13 mouse cellular contexts compared by ENCODE assay signal in the genomic region with DNA sequence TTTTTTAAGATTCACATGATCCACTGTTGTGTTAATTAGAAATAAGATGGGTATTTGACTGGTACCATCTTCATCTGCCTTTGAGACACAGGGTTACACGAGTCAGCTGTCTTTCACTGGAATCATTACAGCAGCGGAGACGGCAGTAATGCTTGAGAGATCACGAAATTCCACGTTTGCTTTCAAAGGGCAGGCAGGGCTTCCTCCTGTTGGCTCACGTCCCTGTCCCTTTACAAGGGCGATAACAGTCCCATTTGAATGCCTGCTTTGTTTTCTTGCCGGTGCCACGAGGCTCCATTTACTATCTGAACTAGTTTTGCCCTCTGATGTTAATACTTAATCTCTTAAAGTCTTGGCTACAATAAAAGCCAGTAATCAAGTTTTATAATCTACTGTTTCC.
A peak's percentile ranks its signal among the peaks of the same experiment; 100 is the strongest.
DNase-seq lines count a peak whose midpoint lies in the region; ATAC-seq and TF ChIP-seq lines count a peak whose summit lies in the region.
"Had no signal": no experiment of that assay in that cellular context is flagged by ENCODE, and none has a peak within 500 bp of the region (broad histone marks: within the 10 kb centered on the region; RNA-seq: fewer than 3 reads in every experiment).

No protein-coding gene starts in this region.

- no peaks in the 10 kb centered on the region for H3K9me3 ChIP-seq in kidney, embryonic 16.5 days (ENCODE audit: low read length)
- no peaks in the 10 kb centered on the region for H3K9me3 ChIP-seq in lung, embryonic 16.5 days (ENCODE audit: control insufficient read depth, low read length)
- H3K9me3 ChIP-seq: hindbrain, embryonic 15.5 days had no signal

- no peak overlapping the region for H3K27ac ChIP-seq in kidney, embryonic 16.5 days (ENCODE audit: low read length)
- H3K27ac ChIP-seq in lung, embryonic 16.5 days (ENCODE audit: low read length): 0 out of 2 replicates have a peak overlapping the region, but pooled peaks have one; percentile 47
- H3K27ac ChIP-seq: hindbrain, embryonic 15.5 days; layer of hippocampus, adult 2 months had no signal

- H3K9ac ChIP-seq in kidney, embryonic 16.5 days (replicated peaks; ENCODE audit: low read length): no peak overlapping the region
- no peak overlapping the region for H3K9ac ChIP-seq in lung, embryonic 16.5 days (ENCODE audit: low read length)
- H3K9ac ChIP-seq: hindbrain, embryonic 15.5 days; liver, postnatal 0 days had no signal

- H3K4me1 ChIP-seq in kidney, embryonic 16.5 days (ENCODE audit: insufficient read depth, low read length): no peaks in the 10 kb centered on the region; the same call in 1 of the 2 replicates
- H3K4me1 ChIP-seq in lung, embryonic 16.5 days (replicated peaks; ENCODE audit: control insufficient read depth, insufficient read depth, low read length): peaks cover 7% of the 10 kb centered on the region; the same call in 1 of the 2 replicates
- H3K4me1 ChIP-seq: hindbrain, embryonic 15.5 days had no signal

- H3K36me3 ChIP-seq in kidney, embryonic 16.5 days (ENCODE audit: insufficient read depth, low read length): no peaks in the 10 kb centered on the region
- H3K36me3 ChIP-seq in lung, embryonic 16.5 days (ENCODE audit: control insufficient read depth, insufficient read depth, low read length): no peaks in the 10 kb centered on the region
- H3K36me3 ChIP-seq: hindbrain, embryonic 15.5 days had no signal

- no peak overlapping the region for H3K4me2 ChIP-seq in kidney, embryonic 16.5 days (replicated peaks; ENCODE audit: low read depth, low read length)
- no peak overlapping the region for H3K4me2 ChIP-seq in lung, embryonic 16.5 days (ENCODE audit: low read depth, low read length)
- H3K4me2 ChIP-seq: hindbrain, embryonic 15.5 days had no signal

- 44% methylated on average over 9 of the region's 9 CpGs for WGBS in kidney, embryonic 16.5 days
- 37% methylated on average over 9 of the region's 9 CpGs for WGBS in lung, embryonic 16.5 days

- ATAC-seq in cerebellum, adult (ENCODE audit: insufficient number of reproducible peaks, low FRiP score, low TSS enrichment): no peak
- no peak for ATAC-seq in kidney, embryonic 16.5 days (ENCODE audit: low FRiP score, low TSS enrichment)
- no peak for ATAC-seq in lung, embryonic 16.5 days (ENCODE audit: low read depth)
- ATAC-seq: liver, postnatal 0 days had no signal

- H3K27me3 ChIP-seq in kidney, embryonic 16.5 days (ENCODE audit: insufficient read depth, low read length): no peaks in the 10 kb centered on the region
- H3K27me3 ChIP-seq in lung, embryonic 16.5 days (ENCODE audit: control insufficient read depth, insufficient read depth, low read depth, low read length): no peaks in the 10 kb centered on the region
- H3K27me3 ChIP-seq: hindbrain, embryonic 15.5 days had no signal

- DNase-seq in cerebellum, postnatal 14 days: peak; percentile 25 to 26
- peak; percentile 22 for DNase-seq in kidney, adult 9 months
- DNase-seq in brain, embryonic 14.5 days (ENCODE audit: low read depth): peak; percentile 53
- no peak for DNase-seq in embryo, embryonic 9.5 days (ENCODE audit: extremely low spot score)
- DNase-seq in adrenal gland, postnatal 10 days: no peak
- DNase-seq: gastrocnemius, postnatal 25 days; liver, postnatal 0 days had no signal

- no peak for TF ChIP-seq POLR2A in brain, embryonic 14.5 days (IDR thresholded peaks at IDR 0.05; ENCODE audit: borderline replicate concordance, extremely low read depth, insufficient read depth, insufficient read length, poor library complexity, severe bottlenecking)

- TF ChIP-seq CTCF in brain, embryonic 14.5 days (IDR thresholded peaks at IDR 0.05; ENCODE audit: borderline replicate concordance, extremely low read depth, insufficient read depth, insufficient read length): no peak

- H3K4me3 ChIP-seq in kidney, embryonic 16.5 days (ENCODE audit: low read length): no peak overlapping the region
- H3K4me3 ChIP-seq in lung, embryonic 16.5 days (ENCODE audit: low read length): no peak overlapping the region
- H3K4me3 ChIP-seq: erythroblast, embryonic 14.5 days; hindbrain, embryonic 15.5 days; layer of hippocampus, adult 2 months had no signal

Comparison
In these comparisons a context has a peak if more than half of its experiments do, and no peak if none do; other contexts are left out.
1. DNase-seq: peak in cerebellum, postnatal 14 days (2 of 2), kidney, adult 9 months (single experiment) and brain, embryonic 14.5 days (single experiment); none in embryo, embryonic 9.5 days (single experiment) and adrenal gland, postnatal 10 days (single experiment).